17 mouse cellular contexts compared by ENCODE assay signal in genomic region chr4:135597571-135597970, GRCm38 (mm10). TPM values are rescaled to one million over a fixed set of nuclear protein-coding genes. Genes with fewer than 3 reads are reported as not detected.
DNase-seq lines count a peak whose midpoint lies in the region; ATAC-seq lines count a peak whose summit lies in the region.
"Had no signal": no experiment of that assay in that cellular context is flagged by ENCODE, and none has a peak within 500 bp of the region (broad histone marks: within the 10 kb centered on the region; RNA-seq: fewer than 3 reads in every experiment).

No protein-coding gene starts in this region.

- DNase-seq in midbrain, embryonic 10.5 days (ENCODE audit: low spot score): no peak
- peak; percentile 37 for DNase-seq in limb, embryonic 10.5 days (ENCODE audit: low spot score)
- peak; percentile 75 to 84 for DNase-seq in urinary bladder, postnatal 36 days (ENCODE audit: low spot score in 2 of 2)
- DNase-seq in cerebellum, postnatal 25 days: no peak
- DNase-seq in layer of hippocampus, adult 11-12 months (ENCODE audit: low spot score): no peak
- DNase-seq: adrenal gland, postnatal 25 days; liver; lung, embryonic 14.5 days; thymus, postnatal 4 days had no signal

- H3K4me3 ChIP-seq in intestine, embryonic 16.5 days (ENCODE audit: low read length): no peak overlapping the region
- no peak overlapping the region for H3K4me3 ChIP-seq in intestine, embryonic 15.5 days (replicated peaks)
- H3K4me3 ChIP-seq in midbrain, embryonic 10.5 days: no peak overlapping the region
- H3K4me3 ChIP-seq in midbrain, embryonic 16.5 days (ENCODE audit: low read depth, low read length): no peak overlapping the region
- H3K4me3 ChIP-seq in limb, embryonic 10.5 days: no peak overlapping the region
- H3K4me3 ChIP-seq: hindbrain, embryonic 12.5 days; midbrain, embryonic 13.5 days; neural tube, embryonic 13.5 days had no signal

- ATAC-seq in intestine, embryonic 16.5 days: 0 out of 2 replicates have a peak, but pooled peaks have one; percentile 14
- ATAC-seq in intestine, embryonic 15.5 days: no peak
- ATAC-seq in midbrain, embryonic 16.5 days: no peak
- ATAC-seq: forebrain, embryonic 16.5 days; midbrain, embryonic 13.5 days had no signal

- no peak overlapping the region for H3K9ac ChIP-seq in intestine, embryonic 16.5 days (ENCODE audit: low read depth, low read length)
- no peak overlapping the region for H3K9ac ChIP-seq in intestine, embryonic 15.5 days
- H3K9ac ChIP-seq in midbrain, embryonic 16.5 days (ENCODE audit: low read depth, low read length): no peak overlapping the region
- H3K9ac ChIP-seq: hindbrain, embryonic 12.5 days; lung, embryonic 14.5 days; midbrain, embryonic 13.5 days; neural tube, embryonic 13.5 days had no signal

- WGBS in intestine, embryonic 16.5 days: 84% methylated on average over 5 of the region's 5 CpGs
- WGBS in intestine, embryonic 15.5 days: 96% methylated on average over 5 of the region's 5 CpGs
- 91% methylated on average over 5 of the region's 5 CpGs for WGBS in midbrain, embryonic 10.5 days
- WGBS in midbrain, embryonic 16.5 days: 92% methylated on average over 5 of the region's 5 CpGs
- WGBS in limb, embryonic 10.5 days: 83% methylated on average over 5 of the region's 5 CpGs

- H3K4me2 ChIP-seq in intestine, embryonic 16.5 days (ENCODE audit: low read depth, low read length): no peak overlapping the region
- H3K4me2 ChIP-seq in intestine, embryonic 15.5 days (replicated peaks): no peak overlapping the region
- H3K4me2 ChIP-seq in midbrain, embryonic 16.5 days (ENCODE audit: low read length): no peak overlapping the region
- H3K4me2 ChIP-seq: hindbrain, embryonic 12.5 days; lung, embryonic 14.5 days; midbrain, embryonic 13.5 days; neural tube, embryonic 13.5 days had no signal

- H3K4me1 ChIP-seq in intestine, embryonic 16.5 days (ENCODE audit: control insufficient read depth, insufficient read depth, low read length): peaks cover 13% of the 10 kb centered on the region
- H3K4me1 ChIP-seq in intestine, embryonic 15.5 days (replicated peaks): peaks cover 6% of the 10 kb centered on the region; the same call in 1 of the 2 replicates
- peaks cover 11% of the 10 kb centered on the region for H3K4me1 ChIP-seq in midbrain, embryonic 10.5 days
- H3K4me1 ChIP-seq in midbrain, embryonic 16.5 days (ENCODE audit: control insufficient read depth, insufficient read depth, low read length): peaks cover 10% of the 10 kb centered on the region; the same call in 1 of the 2 replicates
- no peaks in the 10 kb centered on the region; the same call in 1 of the 2 replicates for H3K4me1 ChIP-seq in limb, embryonic 10.5 days
- H3K4me1 ChIP-seq: hindbrain, embryonic 12.5 days had no signal

- H3K9me3 ChIP-seq in intestine, embryonic 16.5 days (ENCODE audit: control insufficient read depth, low read length): no peaks in the 10 kb centered on the region; the same call in 1 of the 2 replicates
- H3K9me3 ChIP-seq in intestine, embryonic 15.5 days: no peaks in the 10 kb centered on the region
- peaks cover 4% of the 10 kb centered on the region; the same call in 1 of the 2 replicates for H3K9me3 ChIP-seq in midbrain, embryonic 10.5 days (replicated peaks)
- H3K9me3 ChIP-seq in midbrain, embryonic 16.5 days (replicated peaks; ENCODE audit: control insufficient read depth, low read length, poor library complexity, severe bottlenecking): peaks cover 2% of the 10 kb centered on the region; the same call in 1 of the 2 replicates
- H3K9me3 ChIP-seq in limb, embryonic 10.5 days (replicated peaks): no peaks in the 10 kb centered on the region
- H3K9me3 ChIP-seq: G1E; midbrain, embryonic 13.5 days had no signal

- no peak overlapping the region for H3K27ac ChIP-seq in intestine, embryonic 16.5 days (ENCODE audit: low read length)
- H3K27ac ChIP-seq in intestine, embryonic 15.5 days: no peak overlapping the region
- H3K27ac ChIP-seq in midbrain, embryonic 10.5 days (replicated peaks): 0 out of 2 replicates have a peak overlapping the region, but pooled peaks have one; percentile 28
- no peak overlapping the region for H3K27ac ChIP-seq in midbrain, embryonic 16.5 days (ENCODE audit: low read length)
- H3K27ac ChIP-seq in limb, embryonic 10.5 days: no peak overlapping the region
- H3K27ac ChIP-seq: hindbrain, embryonic 12.5 days; midbrain, embryonic 13.5 days; neural tube, embryonic 13.5 days had no signal

- no peaks in the 10 kb centered on the region for H3K36me3 ChIP-seq in intestine, embryonic 16.5 days (ENCODE audit: control insufficient read depth, insufficient read depth, low read length)
- H3K36me3 ChIP-seq in intestine, embryonic 15.5 days: no peaks in the 10 kb centered on the region
- H3K36me3 ChIP-seq in midbrain, embryonic 10.5 days: no peaks in the 10 kb centered on the region
- no peaks in the 10 kb centered on the region for H3K36me3 ChIP-seq in midbrain, embryonic 16.5 days (ENCODE audit: control insufficient read depth, insufficient read depth, low read length)
- no peaks in the 10 kb centered on the region for H3K36me3 ChIP-seq in limb, embryonic 10.5 days
- H3K36me3 ChIP-seq: G1E; hindbrain, embryonic 12.5 days; midbrain, embryonic 13.5 days; neural tube, embryonic 13.5 days had no signal

- H3K27me3 ChIP-seq in intestine, embryonic 16.5 days (replicated peaks; ENCODE audit: control insufficient read depth, insufficient read depth, low read length): no peaks in the 10 kb centered on the region
- H3K27me3 ChIP-seq in intestine, embryonic 15.5 days (replicated peaks): no peaks in the 10 kb centered on the region
- no peaks in the 10 kb centered on the region for H3K27me3 ChIP-seq in midbrain, embryonic 10.5 days (ENCODE audit: low read depth, poor library complexity, severe bottlenecking)
- no peaks in the 10 kb centered on the region for H3K27me3 ChIP-seq in midbrain, embryonic 16.5 days (ENCODE audit: control insufficient read depth, insufficient read depth, low read depth, low read length)
- H3K27me3 ChIP-seq in limb, embryonic 10.5 days (ENCODE audit: low read depth, poor library complexity, severe bottlenecking): no peaks in the 10 kb centered on the region
- H3K27me3 ChIP-seq: hindbrain, embryonic 12.5 days; midbrain, embryonic 13.5 days; neural tube, embryonic 13.5 days had no signal

RNA-seq across cellular contexts. Expression of gene Grhl3, which starts 24.1 kb away (rescaled TPM):
- polyA plus RNA-seq in intestine, embryonic 16.5 days (2015; fragmentation: Nextera tagmentation; extraction: Ambion mirVana): 2.5 and 2.9 TPM in 2 replicates
- 4.3 and 4.4 TPM in 2 replicates for polyA plus RNA-seq in intestine, embryonic 15.5 days (2015; fragmentation: Nextera tagmentation; extraction: Ambion mirVana)
- polyA plus RNA-seq in midbrain, embryonic 10.5 days (2016; fragmentation: Nextera tagmentation; extraction: Ambion mirVana): 1.3 and 2.5 TPM in 2 replicates
- polyA plus RNA-seq in midbrain, embryonic 16.5 days (2015; fragmentation: Nextera tagmentation; extraction: Ambion mirVana): 0.87 and 1.5 TPM in 2 replicates
- polyA plus RNA-seq in limb, embryonic 10.5 days (2016; fragmentation: Nextera tagmentation; extraction: Ambion mirVana): 7.5 and 11.0 TPM in 2 replicates
- polyA plus RNA-seq: G1E had no signal

Comparison
In these comparisons a context has a peak if more than half of its experiments do, and no peak if none do; other contexts are left out.
1. DNase-seq: peak in limb, embryonic 10.5 days (single experiment) and urinary bladder, postnatal 36 days (2 of 2); none in midbrain, embryonic 10.5 days (single experiment), cerebellum, postnatal 25 days (0 of 2) and layer of hippocampus, adult 11-12 months (single experiment).